Mouse (Mus musculus): ENCODE data around the gene Fbxo28.

GRCm38 (mm10) chr1:182332090-182333034, 9.1 kb downstream of the Fbxo28 start:
- TF ChIP-seq CTCF (IDR thresholded peaks at IDR 0.05; ENCODE audit: borderline replicate concordance, insufficient read depth, low read depth, low read length): no peak
- TF ChIP-seq POLR2A (IDR thresholded peaks at IDR 0.05; ENCODE audit: borderline replicate concordance, insufficient read depth, low read length): no peak
